Mouse (Mus musculus): ENCODE data around the gene Efhc1.

Efhc1 gene

DNA sequence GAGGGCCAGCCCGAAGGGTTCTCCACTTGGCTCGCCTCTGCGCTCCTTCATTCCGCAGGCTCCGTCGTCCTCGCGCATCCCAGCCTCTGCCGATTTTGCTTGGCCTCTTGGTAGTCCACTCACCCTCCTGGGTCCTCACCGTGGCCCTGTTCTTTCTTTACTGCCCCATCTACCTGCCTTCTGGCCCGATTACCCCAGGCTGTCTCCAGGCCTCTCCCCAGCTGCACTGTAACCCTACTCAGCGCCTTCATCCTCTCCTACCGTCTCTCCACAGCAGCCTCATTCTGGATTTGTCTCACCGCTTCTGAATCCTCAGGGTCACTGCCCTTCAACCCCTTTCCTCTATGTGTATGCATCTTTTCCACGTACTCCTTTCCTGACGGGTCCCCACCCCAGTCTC lies 373 bp downstream of the Efhc1 start:
- DNase-seq = no peak

DNA sequence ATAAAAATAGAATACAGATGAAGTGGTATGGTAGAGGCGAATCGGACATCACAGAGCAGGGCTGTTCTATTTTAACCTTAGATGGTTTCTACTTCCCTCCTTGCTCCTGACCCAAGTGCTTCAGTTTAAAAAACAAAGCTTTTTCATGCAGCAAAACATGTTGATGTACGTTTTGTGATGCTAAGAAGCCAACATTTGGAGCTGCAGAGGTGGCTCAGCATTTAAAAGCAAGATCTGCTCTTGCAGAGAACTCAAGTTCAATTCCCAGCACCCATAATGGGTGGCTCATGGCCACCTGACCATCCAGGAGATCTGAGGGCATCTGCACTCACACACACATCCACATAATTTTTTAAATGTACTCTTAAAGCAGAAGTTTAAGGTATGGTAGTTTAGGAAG lies 3.5 kb downstream of the Efhc1 start:
- no peak for DNase-seq

- no peak for DNase-seq
Observed at GRCm38 (mm10) chr1:20969642-20970041, 18.2 kb downstream of the Efhc1 start.

DNA sequence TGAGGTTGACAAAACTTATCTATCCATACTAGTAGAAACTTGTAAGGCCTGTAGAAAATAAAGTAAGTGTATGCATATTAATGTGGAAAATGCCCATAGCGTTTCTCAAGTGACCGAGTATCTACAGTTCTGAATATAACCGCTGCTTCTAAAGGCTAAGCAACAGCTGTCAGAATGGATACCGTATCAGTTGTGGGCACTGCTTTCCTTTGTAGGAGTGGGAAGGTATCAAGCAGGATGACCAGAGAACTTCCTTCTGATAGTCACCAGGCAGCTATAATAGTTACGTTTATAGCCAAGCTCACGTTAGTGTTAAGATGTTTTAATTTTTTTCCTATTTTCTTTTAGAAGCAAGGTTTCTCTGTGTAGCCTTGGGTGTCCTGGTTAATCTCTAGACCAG lies 22.0 kb downstream of the Efhc1 start:
- DNase-seq = no peak

GRCm38 (mm10) chr1:20974341-20975135 lies 23.1 kb downstream of the Efhc1 start:
- DNase-seq = no peak

DNA sequence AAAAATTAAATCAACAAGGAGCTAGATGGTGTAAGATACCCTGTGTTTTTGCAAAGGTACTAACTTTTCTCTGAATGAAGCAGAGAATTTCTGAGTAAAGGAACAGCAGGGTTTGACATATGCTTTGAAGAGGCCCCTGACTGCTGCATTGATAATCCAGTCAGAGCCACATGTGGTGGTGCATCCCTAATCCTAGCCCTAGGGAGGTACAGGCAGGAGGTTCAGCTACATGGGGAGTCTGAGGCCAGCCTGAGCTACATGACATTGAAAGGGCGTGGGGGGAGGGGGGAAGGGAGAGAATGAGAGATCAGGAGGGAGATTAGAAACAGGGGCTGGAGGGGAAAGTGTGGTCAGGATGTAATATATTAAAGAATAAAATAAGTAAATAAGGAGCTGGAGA lies 29.1 kb downstream of the Efhc1 start:
- no peak for DNase-seq

- DNase-seq = no peak
Observed at GRCm38 (mm10) chr1:20981764-20982163, 30.3 kb downstream of the Efhc1 start.

GRCm38 (mm10) chr1:20984103-20984502 lies 32.7 kb downstream of the Efhc1 start:
- DNase-seq = no peak

DNA sequence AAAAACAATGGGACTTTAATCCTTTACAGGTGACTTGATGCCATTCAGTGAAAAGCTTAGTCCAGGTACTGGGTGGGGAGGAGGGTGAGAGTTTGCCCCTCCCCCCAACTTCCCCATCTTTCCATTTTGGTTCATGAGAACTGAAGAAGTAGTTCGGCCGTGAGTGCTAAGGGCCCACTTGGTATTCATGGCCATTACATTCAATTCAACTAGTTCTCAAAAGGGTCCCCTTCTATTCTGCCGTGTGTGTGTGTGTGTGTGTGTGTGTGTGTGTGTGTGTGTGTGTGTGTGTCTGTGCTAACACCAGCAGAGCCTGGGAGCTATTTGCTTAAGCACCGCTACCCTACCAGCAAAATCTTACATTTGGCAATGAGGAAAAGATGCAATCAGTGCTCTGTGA lies 33.2 kb downstream of the Efhc1 start:
- no peak for DNase-seq

DNA sequence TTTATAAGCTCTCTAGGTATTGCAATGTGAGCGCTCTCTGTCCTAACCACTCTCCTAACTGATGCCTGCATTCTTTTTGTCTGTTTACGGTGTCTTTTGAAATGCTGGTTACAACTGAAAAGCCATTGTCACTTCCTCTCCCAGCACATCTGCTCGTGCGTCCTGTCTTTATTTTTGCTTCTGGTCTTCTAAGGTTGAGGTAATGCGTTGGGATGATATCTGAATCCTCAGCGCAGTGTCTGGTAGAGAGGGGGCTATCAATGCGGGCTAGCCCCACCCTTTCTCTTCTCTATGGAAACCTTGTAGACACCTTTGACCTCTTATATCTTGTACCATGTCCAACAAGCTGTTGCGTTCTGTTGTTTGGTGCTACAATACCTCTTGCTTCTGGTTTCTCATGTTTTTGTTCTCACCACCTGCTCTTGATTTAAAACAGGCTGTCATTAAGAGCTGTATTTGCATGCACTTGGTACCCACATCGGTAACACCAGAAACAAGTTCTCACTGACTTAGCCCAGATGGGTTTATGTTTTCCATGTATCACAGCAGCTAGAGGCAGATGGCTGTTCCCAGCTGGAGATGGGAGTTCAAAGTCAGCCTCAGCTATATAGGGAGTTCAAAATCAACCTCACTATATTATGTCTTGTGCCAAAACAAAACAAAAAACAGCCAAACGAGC lies 35.1 kb downstream of the Efhc1 start:
- no peak for DNase-seq

DNA sequence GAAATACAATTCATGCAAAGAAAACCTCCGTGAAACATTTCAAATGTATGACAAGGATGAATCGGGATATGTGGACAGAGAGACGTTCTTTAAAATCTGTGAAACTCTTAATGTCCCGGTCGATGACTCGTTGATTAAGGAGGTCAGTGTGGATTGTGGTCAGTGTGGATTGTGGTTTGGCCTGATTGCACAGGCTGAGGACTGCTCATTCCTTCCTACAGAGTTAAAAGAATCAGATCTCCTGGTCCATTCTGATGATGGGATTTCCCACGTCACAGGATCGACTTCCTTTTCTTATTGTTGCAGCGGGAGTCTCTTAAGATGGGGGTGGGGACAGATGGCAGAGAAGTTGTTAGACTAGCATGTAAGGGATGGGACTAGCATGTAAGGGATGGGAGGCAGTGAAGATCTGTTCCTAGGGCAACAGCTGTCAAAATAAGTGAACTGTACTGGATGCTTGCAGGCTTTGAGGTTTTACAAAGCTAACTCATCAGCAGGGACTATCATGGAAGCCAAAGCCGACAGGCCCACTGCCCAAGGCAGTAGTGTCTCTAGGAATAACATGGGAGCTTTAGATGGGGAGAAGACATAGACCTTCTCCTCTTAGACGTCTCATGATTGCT lies 38.1 kb downstream of the Efhc1 start:
- DNase-seq = no peak

GRCm38 (mm10) chr1:20993690-20994089 lies 42.3 kb downstream of the Efhc1 start:
- DNase-seq = no peak

GRCm38 (mm10) chr1:20994338-20994737 lies 42.9 kb downstream of the Efhc1 start:
- no peak for DNase-seq

- peak; percentile 43 to 46 for DNase-seq
Observed at GRCm38 (mm10) chr1:20995331-20995986, 44.0 kb downstream of the Efhc1 start.

GRCm38 (mm10) chr1:20996603-20997327 lies 45.3 kb downstream of the Efhc1 start:
- no peak for DNase-seq

GRCm38 (mm10) chr1:20997328-20997689 lies 45.9 kb downstream of the Efhc1 start:
- no peak for DNase-seq

- DNase-seq = no peak
Observed at GRCm38 (mm10) chr1:20997881-20998389, 46.5 kb downstream of the Efhc1 start.

DNA sequence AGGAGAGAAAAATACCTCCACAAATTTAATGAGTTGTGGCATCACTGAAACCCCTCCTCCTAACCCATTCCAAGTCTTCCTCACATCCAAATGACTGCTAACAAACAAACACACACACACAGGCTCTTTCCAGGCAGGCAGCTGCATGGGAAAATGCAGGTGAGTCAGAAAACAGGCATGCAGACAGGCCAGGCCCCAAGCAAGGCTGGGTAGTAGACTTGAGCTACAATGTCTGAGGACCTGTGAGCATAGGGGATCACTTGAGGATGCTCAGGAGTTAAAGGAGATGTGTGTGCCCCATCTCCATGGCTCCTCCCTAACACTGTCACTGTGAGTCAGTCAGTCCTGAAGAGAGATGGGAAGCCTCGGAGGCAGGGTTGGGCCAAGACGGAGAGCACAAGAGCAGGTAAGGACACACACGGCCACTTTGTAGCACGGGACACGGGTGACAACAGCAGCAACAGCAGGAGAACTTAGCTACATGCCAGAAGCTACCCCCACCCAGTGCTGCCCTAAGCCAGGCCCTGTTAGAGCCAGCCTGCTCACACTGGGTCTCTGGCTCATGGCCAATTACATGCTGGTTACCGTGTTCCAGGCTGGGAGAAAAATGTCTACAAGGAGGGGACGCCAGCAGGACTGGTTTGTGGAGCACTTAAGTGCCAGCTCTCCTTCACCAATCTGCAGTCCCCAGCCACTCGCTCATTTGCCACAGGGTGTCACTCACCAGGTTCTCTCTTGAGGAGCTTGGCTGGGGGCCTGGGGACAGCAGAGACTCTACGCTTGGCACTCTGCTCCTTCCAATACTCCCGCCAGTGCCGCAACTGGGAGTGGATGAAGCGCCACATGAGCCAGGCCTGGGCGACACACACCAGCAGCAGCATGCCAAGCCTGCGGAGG lies 51.1 kb downstream of the Efhc1 start:
- DNase-seq = peak; percentile 70 to 71

DNA sequence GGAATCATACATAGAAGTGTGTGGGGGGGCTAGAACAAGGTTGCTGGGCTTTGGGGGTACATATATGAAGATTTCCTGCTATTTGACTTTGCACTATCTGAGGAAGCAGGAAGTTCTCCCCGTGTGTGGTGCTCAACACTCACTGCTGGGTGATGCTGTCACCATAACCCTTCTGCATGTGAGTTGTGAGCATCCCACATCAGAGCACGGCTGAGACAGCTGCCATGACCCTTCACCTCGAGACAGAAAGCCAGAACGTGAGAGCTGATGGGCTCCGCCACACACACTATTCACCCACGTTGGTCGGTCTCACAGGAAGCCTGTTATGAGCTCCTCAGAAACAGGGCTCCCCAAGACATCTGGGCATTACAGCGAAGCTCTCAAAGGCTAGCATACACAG lies 53.2 kb downstream of the Efhc1 start:
- no peak for DNase-seq

GRCm38 (mm10) chr1:21006775-21007174 lies 55.3 kb downstream of the Efhc1 start:
- no peak for DNase-seq

DNA sequence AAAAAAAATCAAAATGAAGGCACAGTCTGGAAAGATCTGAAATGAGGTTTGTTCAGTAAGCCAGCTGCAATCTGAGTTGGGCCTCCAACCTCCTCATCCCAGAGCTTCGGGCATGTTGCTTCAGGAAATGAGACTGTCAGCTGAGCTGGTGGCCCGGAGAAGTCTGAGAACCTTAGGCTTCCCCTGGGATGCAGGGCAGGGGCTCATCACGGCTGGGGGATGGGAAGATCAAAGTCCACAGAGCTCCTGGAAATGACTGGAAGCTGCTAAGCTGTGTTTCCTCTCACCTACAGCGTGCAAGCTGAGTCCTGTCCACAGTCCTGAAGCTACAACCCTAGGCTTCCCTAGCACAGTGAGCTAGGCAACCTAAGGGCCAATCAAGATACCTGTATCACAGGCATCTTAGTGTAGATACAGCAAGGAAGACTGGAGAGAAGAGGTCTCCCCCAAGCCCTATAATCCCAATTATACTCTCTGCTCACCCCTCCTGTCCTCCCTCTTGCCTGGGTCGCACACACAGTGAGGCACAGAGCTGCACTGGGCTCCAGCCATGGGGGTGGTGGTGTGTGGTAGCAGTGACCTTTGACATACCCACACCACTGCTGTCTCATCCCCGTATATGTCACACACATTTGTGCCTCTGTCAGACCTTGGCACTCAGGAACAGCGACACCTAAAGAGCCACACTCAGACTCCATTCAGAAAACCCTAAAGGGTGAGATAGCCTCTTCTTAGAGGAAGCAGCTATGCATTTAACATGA lies 56.7 kb downstream of the Efhc1 start:
- no peak for DNase-seq
